Mouse (Mus musculus): Measurements from ENCODE around the gene Fip1l1. TPM values are rescaled to one million over a fixed set of nuclear protein-coding genes. Genes with fewer than 3 reads are reported as not detected.
A peak's percentile ranks its signal among the peaks of the same experiment; 100 is the strongest.

The Fip1l1 gene
- total and polyA plus RNA-seq, 3 experiments = 72.0 to 171 (median 83.1) TPM

DNA sequence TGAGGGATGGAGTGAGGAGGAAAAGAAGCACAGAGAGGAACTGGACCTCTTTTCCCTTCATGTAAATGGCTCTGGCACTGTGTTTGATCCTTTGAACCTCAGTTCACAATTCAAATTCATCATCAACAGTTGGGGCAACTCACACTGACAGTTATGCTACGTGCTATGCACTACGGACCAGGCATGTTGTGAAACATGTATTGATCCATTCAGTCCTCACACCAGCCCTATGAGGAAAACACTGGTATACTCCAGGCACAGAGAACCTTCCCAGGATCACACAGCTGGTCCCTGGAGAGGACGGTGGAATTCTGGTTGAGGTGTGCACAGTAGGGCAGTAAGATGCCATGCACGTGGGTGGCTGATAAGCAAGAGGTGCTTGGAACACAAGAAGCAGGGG is 105.3 kb downstream of the Fip1l1 start:
- H3K4me1 ChIP-seq (ENCODE audit: control insufficient read depth in 1 of 2, insufficient read depth in 2 of 2) = 0 out of 4 replicates have a peak, but pooled peaks cover 0 to 3% of the 10 kb centered on the region in 2 experiments
- H3K4me2 ChIP-seq (ENCODE audit: insufficient read depth, low read depth, poor library complexity, severe bottlenecking) = no peak overlapping the region
- DNase-seq (ENCODE audit: extremely low read depth) = no peak
- H3K9me3 ChIP-seq (replicated peaks; ENCODE audit: low read length) = no peaks in the 10 kb centered on the region
- H3K4me3 ChIP-seq (replicated peaks in 1 of 3; ENCODE audit: low read depth in 2 of 3, low read length in 2 of 3, poor library complexity in 1 of 3) = no peak overlapping the region
- H3K27me3 ChIP-seq (replicated peaks) = no peaks in the 10 kb centered on the region
- in situ Hi-C loops (cut with MboI; ENCODE audit: low pct_ligation_motif_present, low pct_unique_long_range_greater_than_20kb, low sequenced_read_pairs) (loop anchor here (25.0 kb wide), 1 partner anchor 522 kb away; the partner anchor contains the start of gene Pdgfra), dilution Hi-C loops (cut with MboI; ENCODE audit: extremely low pct_ligation_motif_present, extremely low pct_unique_long_range_greater_than_20kb, low sequenced_read_pairs) (no loop called here)
- H3K9ac ChIP-seq (ENCODE audit: insufficient read depth, low read depth) = no peak overlapping the region
- no peaks in the 10 kb centered on the region for H3K36me3 ChIP-seq (replicated peaks in 1 of 2; ENCODE audit: control insufficient read depth in 1 of 2, insufficient read depth in 1 of 2, low read length in 1 of 2)
- no peak overlapping the region for H3K27ac ChIP-seq (ENCODE audit: insufficient read depth, low read depth)
- H3K79me2 ChIP-seq (replicated peaks; ENCODE audit: control insufficient read depth, extremely low read depth, insufficient read depth, poor library complexity, severe bottlenecking) = no peaks in the 10 kb centered on the region
- TF ChIP-seq BHLHE40 (IDR thresholded peaks at IDR 0.05; ENCODE audit: low read depth, low read length) (no peak), GABPA (IDR thresholded peaks at IDR 0.05; ENCODE audit: insufficient replicate concordance, low read depth, low read length) (no peak)

DNA sequence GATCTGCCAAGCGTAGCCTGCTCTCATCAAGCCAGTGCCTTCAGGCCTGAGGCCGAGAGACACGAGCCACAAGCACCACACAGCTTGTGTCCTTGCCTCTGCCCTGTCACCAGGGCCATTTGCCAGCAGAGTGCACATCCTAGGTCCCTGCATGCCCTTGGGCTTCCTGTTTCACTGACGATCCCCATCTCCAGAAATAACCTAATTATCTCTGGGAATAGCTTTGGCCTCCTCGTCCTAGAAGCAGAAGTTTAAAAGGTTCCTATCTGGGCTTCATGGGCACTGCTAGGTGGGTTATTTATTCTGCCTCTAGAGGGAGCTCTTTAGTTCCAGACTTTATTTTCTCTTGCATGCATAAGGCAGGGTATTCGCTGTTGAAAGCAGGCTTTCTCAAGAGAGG is 105.8 kb downstream of the Fip1l1 start:
- H3K27ac ChIP-seq (ENCODE audit: insufficient read depth, low read depth) = no peak overlapping the region
- H3K27me3 ChIP-seq (replicated peaks) = no peaks in the 10 kb centered on the region
- H3K9me3 ChIP-seq (replicated peaks; ENCODE audit: low read length) = no peaks in the 10 kb centered on the region
- H3K36me3 ChIP-seq (replicated peaks in 1 of 2; ENCODE audit: control insufficient read depth in 1 of 2, insufficient read depth in 1 of 2, low read length in 1 of 2) = no peaks in the 10 kb centered on the region
- peak; percentile 56 for DNase-seq (ENCODE audit: extremely low read depth)
- dilution Hi-C loops (cut with MboI; ENCODE audit: extremely low pct_ligation_motif_present, extremely low pct_unique_long_range_greater_than_20kb, low sequenced_read_pairs) = no loop called here
- H3K4me1 ChIP-seq (ENCODE audit: control insufficient read depth in 1 of 2, insufficient read depth in 2 of 2) = 0 out of 4 replicates have a peak, but pooled peaks cover 0 to 3% of the 10 kb centered on the region in 2 experiments
- in situ Hi-C loops (cut with MboI; ENCODE audit: low pct_ligation_motif_present, low pct_unique_long_range_greater_than_20kb, low sequenced_read_pairs) = loop anchor here (25.0 kb wide), 1 partner anchor 521 kb away; the partner anchor contains the start of gene Pdgfra
- H3K79me2 ChIP-seq (replicated peaks; ENCODE audit: control insufficient read depth, extremely low read depth, insufficient read depth, poor library complexity, severe bottlenecking) = no peaks in the 10 kb centered on the region
- no peak for TF ChIP-seq JUN (IDR thresholded peaks at IDR 0.05; ENCODE audit: insufficient read depth, low read depth, low read length)
- no peak for TF ChIP-seq KAT2A (IDR thresholded peaks at IDR 0.05; ENCODE audit: insufficient replicate concordance, low read length)
- TF ChIP-seq RAD21 (IDR thresholded peaks at IDR 0.05; ENCODE audit: low read depth, low read length) = peak; percentile 64
- peak; percentile 54 for TF ChIP-seq SMC3 (IDR thresholded peaks at IDR 0.05; ENCODE audit: low read depth, low read length)
- no peak for TF ChIP-seq BHLHE40 (IDR thresholded peaks at IDR 0.05; ENCODE audit: low read depth, low read length)
- TF ChIP-seq EP300 (IDR thresholded peaks at IDR 0.05; ENCODE audit: low read length) = no peak
- TF ChIP-seq CTCF (conservative IDR thresholded peaks at IDR 0.05 in 1 of 2, IDR thresholded peaks at IDR 0.05 in 1 of 2; ENCODE audit: low read depth in 2 of 2, low read length in 2 of 2) = peak; percentile 58 to 69
- no peak for TF ChIP-seq TCF12 (IDR thresholded peaks at IDR 0.05; ENCODE audit: low read depth, low read length)
- no peak overlapping the region for H3K9ac ChIP-seq (ENCODE audit: insufficient read depth, low read depth)
- no peak overlapping the region for H3K4me2 ChIP-seq (ENCODE audit: insufficient read depth, low read depth, poor library complexity, severe bottlenecking)
- H3K4me3 ChIP-seq (replicated peaks in 1 of 3; ENCODE audit: low read depth in 2 of 3, low read length in 2 of 3, poor library complexity in 1 of 3) = no peak overlapping the region

DNA sequence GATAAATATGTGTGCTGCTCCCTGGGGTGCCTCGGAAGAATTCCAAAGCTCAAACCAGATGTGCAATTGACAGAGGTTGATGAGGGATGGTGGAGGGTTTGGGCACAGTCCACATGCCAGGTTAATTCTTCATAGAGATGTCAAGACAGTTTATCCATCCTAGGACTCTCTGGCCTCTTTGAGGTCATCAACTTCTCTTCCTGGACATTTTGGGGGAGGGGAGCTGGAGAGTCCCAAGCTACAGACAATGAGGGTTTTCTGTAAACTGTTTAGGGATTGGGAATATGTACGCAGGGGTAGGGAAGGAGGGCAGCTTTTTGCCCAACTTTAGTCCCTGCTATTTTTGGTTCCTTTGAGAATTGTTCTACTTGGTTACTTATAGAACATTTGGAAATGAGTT is 107.0 kb downstream of the Fip1l1 start:
- no peaks in the 10 kb centered on the region for H3K36me3 ChIP-seq (replicated peaks in 1 of 2; ENCODE audit: control insufficient read depth in 1 of 2, insufficient read depth in 1 of 2, low read length in 1 of 2)
- H3K27me3 ChIP-seq (replicated peaks) = no peaks in the 10 kb centered on the region
- no peak overlapping the region for H3K4me3 ChIP-seq (replicated peaks in 1 of 3; ENCODE audit: low read depth in 2 of 3, low read length in 2 of 3, poor library complexity in 1 of 3)
- 0 out of 4 replicates have a peak, but pooled peaks cover 0 to 3% of the 10 kb centered on the region in 2 experiments for H3K4me1 ChIP-seq (ENCODE audit: control insufficient read depth in 1 of 2, insufficient read depth in 2 of 2)
- no peak for DNase-seq (ENCODE audit: extremely low read depth)
- no peaks in the 10 kb centered on the region for H3K79me2 ChIP-seq (replicated peaks; ENCODE audit: control insufficient read depth, extremely low read depth, insufficient read depth, poor library complexity, severe bottlenecking)
- H3K27ac ChIP-seq (ENCODE audit: insufficient read depth, low read depth) = no peak overlapping the region
- no peak overlapping the region for H3K4me2 ChIP-seq (ENCODE audit: insufficient read depth, low read depth, poor library complexity, severe bottlenecking)
- H3K9ac ChIP-seq (ENCODE audit: insufficient read depth, low read depth) = no peak overlapping the region
- H3K9me3 ChIP-seq (replicated peaks; ENCODE audit: low read length) = no peaks in the 10 kb centered on the region
- in situ Hi-C loops (cut with MboI; ENCODE audit: low pct_ligation_motif_present, low pct_unique_long_range_greater_than_20kb, low sequenced_read_pairs) = loop anchor here (25.0 kb wide), 1 partner anchor 520 kb away; the partner anchor contains the start of gene Pdgfra
- TF ChIP-seq PAX5 (IDR thresholded peaks at IDR 0.05; ENCODE audit: low read length) = no peak
- TF ChIP-seq ELF1 (IDR thresholded peaks at IDR 0.05; ENCODE audit: low read depth, low read length) = no peak
- TF ChIP-seq CHD2 (IDR thresholded peaks at IDR 0.05; ENCODE audit: low read length) = no peak
- TF ChIP-seq JUND (conservative IDR thresholded peaks at IDR 0.05; ENCODE audit: low read depth, low read length) = no peak
- no peak for TF ChIP-seq KAT2A (IDR thresholded peaks at IDR 0.05; ENCODE audit: insufficient replicate concordance, low read length)
- TF ChIP-seq MEF2A (IDR thresholded peaks at IDR 0.05; ENCODE audit: borderline replicate concordance, low read depth, low read length) = no peak
- TF ChIP-seq CTCF (conservative IDR thresholded peaks at IDR 0.05 in 1 of 2, IDR thresholded peaks at IDR 0.05 in 1 of 2; ENCODE audit: low read depth in 2 of 2, low read length in 2 of 2) = no peak
- no peak for TF ChIP-seq RAD21 (IDR thresholded peaks at IDR 0.05; ENCODE audit: low read depth, low read length)
- TF ChIP-seq MYC (IDR thresholded peaks at IDR 0.05; ENCODE audit: low read depth, low read length) = no peak
- TF ChIP-seq GABPA (IDR thresholded peaks at IDR 0.05; ENCODE audit: insufficient replicate concordance, low read depth, low read length) = no peak
- TF ChIP-seq USF2 (conservative IDR thresholded peaks at IDR 0.05; ENCODE audit: low read depth, low read length) = no peak
- dilution Hi-C loops (cut with MboI; ENCODE audit: extremely low pct_ligation_motif_present, extremely low pct_unique_long_range_greater_than_20kb, low sequenced_read_pairs) = no loop called here
